Mouse (Mus musculus) heart, embryonic 11.5 days (tissue): ENCODE measurements around the gene Nav2. TPM values are rescaled to one million over a fixed set of nuclear protein-coding genes. Genes with fewer than 3 reads are reported as not detected.

ENCODE experiments used
- ATAC-seq: fragments of 200-750 bp; cut with Nextera tagmentation; replicated peaks from 2 replicates; pipeline ENCODE4 v1.8.0; 2017; ENCODE audit warnings: moderate library complexity; ENCODE audit not compliant: insufficient number of reproducible peaks, low FRiP score, low TSS enrichment
- H3K27ac ChIP-seq: fragments of 300-500 bp; sonication (generic); 2 replicates; pipeline ENCODE4 v1.5.1; 2014; ENCODE audit warnings: mild to moderate bottlenecking, low read depth, low read length
- H3K27me3 ChIP-seq: fragments of 300-500 bp; sonication (generic); 2 replicates; pipeline ENCODE4 v1.6.1; 2014; ENCODE audit warnings: mild to moderate bottlenecking, low read length, mixed read lengths; ENCODE audit not compliant: control insufficient read depth, insufficient read depth
- H3K36me3 ChIP-seq: fragments of 300-500 bp; sonication (generic); 2 replicates; pipeline ENCODE4 v1.6.1; 2014; ENCODE audit warnings: mild to moderate bottlenecking, low read length, moderate library complexity, mixed read lengths; ENCODE audit not compliant: control insufficient read depth, insufficient read depth
- H3K4me1 ChIP-seq: fragments of 300-500 bp; sonication (generic); 2 replicates; pipeline ENCODE4 v1.6.1; 2014; ENCODE audit warnings: low read length; ENCODE audit not compliant: control insufficient read depth, insufficient read depth
- H3K4me2 ChIP-seq: fragments of 300-500 bp; sonication (generic); 2 replicates; pipeline ENCODE4 v1.6.1; 2014; ENCODE audit warnings: mild to moderate bottlenecking, moderate library complexity
- H3K4me3 ChIP-seq: fragments of 300-500 bp; sonication (generic); 2 replicates; pipeline ENCODE4 v1.5.1; 2014; ENCODE audit warnings: low read depth, low read length
- H3K9ac ChIP-seq: fragments of 300-500 bp; sonication (generic); 2 replicates; pipeline ENCODE4 v1.6.1; 2014; ENCODE audit warnings: mild to moderate bottlenecking, low read depth, low read length, moderate library complexity
- H3K9me3 ChIP-seq: fragments of 300-500 bp; sonication (generic); replicated peaks from 2 replicates; pipeline ENCODE4 v1.6.1; 2016; ENCODE audit warnings: low read length; ENCODE audit not compliant: control insufficient read depth
- WGBS: fragments of 180-500 bp; shearing (Covaris S2); extraction: QIAGEN DNeasy Blood & Tissue Kit; methylation state at CpG from one replicate; pipeline ENCODE4 v1.1.7; 2014; ENCODE audit not compliant: insufficient replicate concordance; 5-methylcytosine and 5-hydroxymethylcytosine counted together
- polyA plus RNA-seq: library from polyadenylated mRNA; unstranded; fragments of >200 nt; fragmentation: Nextera tagmentation; extraction: Ambion mirVana; gene quantifications from 2 replicates; pipeline ENCODE4 v1.2.1, GENCODE M21; 2014

Nav2 gene
- polyA plus RNA-seq, 1 experiment from 2014 or later: 32.2 TPM

DNA sequence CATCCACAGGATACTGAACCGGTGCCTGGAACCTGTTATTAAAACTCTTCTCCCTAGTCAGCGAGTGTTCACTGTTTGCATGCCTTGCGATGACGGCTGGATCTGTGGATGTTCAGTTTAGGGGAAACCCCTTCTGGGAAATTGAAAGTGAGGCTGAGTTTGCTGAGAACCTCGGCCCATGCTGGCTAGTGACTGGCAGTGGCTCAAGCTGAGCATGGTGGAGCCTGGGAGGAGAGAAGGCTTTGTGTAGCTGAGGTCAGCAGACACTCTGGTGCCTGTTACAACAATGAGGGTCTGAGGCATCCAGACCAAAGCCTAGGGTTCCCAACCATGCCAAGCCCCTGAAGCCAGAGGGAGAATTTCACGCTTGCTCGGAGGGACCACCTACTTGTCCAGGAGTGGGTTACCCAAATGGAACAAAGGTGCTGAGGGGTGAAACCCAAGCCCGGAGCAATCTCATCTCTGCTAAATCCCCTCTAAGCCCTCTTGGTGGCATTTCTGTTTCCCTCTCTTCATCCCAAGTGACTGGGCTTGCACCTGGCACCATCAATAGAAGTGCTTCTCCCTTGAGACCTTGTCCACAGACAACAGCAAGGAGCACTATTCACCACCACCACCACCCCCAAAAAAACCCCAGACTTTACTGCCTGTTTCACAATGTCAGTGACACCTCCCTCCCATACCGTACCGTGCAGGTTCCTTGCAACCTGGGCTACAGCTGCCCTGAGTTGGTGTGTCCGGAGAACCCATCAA lies 617.0 kb downstream of the Nav2 start:
- WGBS: 58% methylated on average over 11 of the region's 11 CpGs
- Histone ChIP-seq H3K27ac (0 out of 2 replicates have a peak overlapping the region, but pooled peaks have one; percentile 3), H3K4me3 (0 out of 2 replicates have a peak overlapping the region, but pooled peaks have one; percentile 16), H3K27me3 (no peaks in the 10 kb centered on the region), H3K4me1 (peaks cover 45% of the 10 kb centered on the region), H3K36me3 (no peaks in the 10 kb centered on the region), H3K9ac (peak overlapping the region; percentile 48; the same call in 1 of the 2 replicates), H3K4me2 (peak overlapping the region; percentile 63), H3K9me3 (no peaks in the 10 kb centered on the region)
- no peak for ATAC-seq

- Histone ChIP-seq H3K4me1 (peaks cover 40% of the 10 kb centered on the region), H3K27ac (no peak overlapping the region), H3K4me2 (peak overlapping the region; percentile 63), H3K36me3 (no peaks in the 10 kb centered on the region), H3K9me3 (no peaks in the 10 kb centered on the region), H3K4me3 (no peak overlapping the region), H3K27me3 (no peaks in the 10 kb centered on the region), H3K9ac (no peak overlapping the region)
- WGBS: 78% methylated on average over 4 of the region's 4 CpGs
- ATAC-seq: no peak
These were observed 617.6 kb downstream of the Nav2 start for GRCm38 (mm10) chr7:49526101-49526499.

GRCm38 (mm10) chr7:49527495-49527894 lies 619.0 kb downstream of the Nav2 start:
- H3K9me3 ChIP-seq: no peaks in the 10 kb centered on the region
- 20% methylated on average over 4 of the region's 4 CpGs for WGBS
- peak overlapping the region; percentile 41; the same call in 1 of the 2 replicates for H3K27ac ChIP-seq
- peak overlapping the region; percentile 39 for H3K4me2 ChIP-seq
- H3K9ac ChIP-seq: peak overlapping the region; percentile 49; the same call in 1 of the 2 replicates
- no peaks in the 10 kb centered on the region for H3K36me3 ChIP-seq
- H3K4me1 ChIP-seq: peaks cover 32% of the 10 kb centered on the region
- no peak for ATAC-seq
- H3K27me3 ChIP-seq: no peaks in the 10 kb centered on the region
- no peak overlapping the region for H3K4me3 ChIP-seq

DNA sequence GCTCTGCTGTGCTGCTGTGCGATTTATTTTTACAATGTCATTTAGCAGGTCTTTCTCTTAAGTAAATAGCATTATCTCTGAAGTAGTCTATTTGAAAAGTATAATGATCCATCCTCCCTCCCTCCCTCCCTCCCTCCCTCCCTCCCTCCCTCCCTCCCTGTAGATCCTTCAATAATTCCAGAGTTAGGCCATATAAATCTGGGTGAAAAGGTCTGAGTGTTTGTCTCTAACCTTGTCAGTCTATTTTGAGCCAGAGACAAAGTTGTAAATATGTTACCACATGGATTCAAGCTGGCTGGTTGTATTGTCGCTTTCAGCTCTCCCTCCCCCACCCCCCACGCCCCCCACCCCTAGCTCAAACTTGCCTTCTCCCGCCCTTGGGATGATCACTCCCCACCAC lies 619.4 kb downstream of the Nav2 start:
- ATAC-seq: no peak
- H3K4me2 ChIP-seq: peak overlapping the region; percentile 39
- H3K9me3 ChIP-seq: no peaks in the 10 kb centered on the region
- no peaks in the 10 kb centered on the region for H3K36me3 ChIP-seq
- H3K4me3 ChIP-seq: no peak overlapping the region
- peak overlapping the region; percentile 41; the same call in 1 of the 2 replicates for H3K27ac ChIP-seq
- WGBS: 23% methylated on average over 4 of the region's 4 CpGs
- no peak overlapping the region; the same call in 1 of the 2 replicates for H3K9ac ChIP-seq
- H3K27me3 ChIP-seq: no peaks in the 10 kb centered on the region
- peaks cover 32% of the 10 kb centered on the region for H3K4me1 ChIP-seq

DNA sequence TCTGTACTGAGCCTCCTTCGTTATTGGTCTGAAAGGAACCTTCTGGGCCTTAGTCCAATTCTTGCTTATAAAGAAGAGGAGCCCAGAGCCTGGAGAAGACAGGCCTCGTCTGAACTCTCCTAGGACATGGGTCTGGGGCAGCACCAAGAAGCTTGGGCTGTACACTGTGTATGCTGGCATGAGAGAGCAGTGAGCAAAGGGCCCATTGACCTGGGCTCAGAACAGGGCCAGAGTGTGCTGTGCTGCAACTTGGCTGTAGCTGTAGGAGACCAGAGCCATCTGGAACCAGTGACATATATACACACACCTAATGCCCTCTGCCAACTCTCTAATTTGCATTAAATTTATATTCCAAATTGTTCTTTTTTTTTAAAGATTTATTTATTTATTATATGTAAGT lies 621.0 kb downstream of the Nav2 start:
- Histone ChIP-seq H3K27ac (no peak overlapping the region), H3K9ac (no peak overlapping the region), H3K4me2 (no peak overlapping the region), H3K4me1 (peaks cover 39% of the 10 kb centered on the region), H3K36me3 (no peaks in the 10 kb centered on the region), H3K4me3 (no peak overlapping the region), H3K27me3 (no peaks in the 10 kb centered on the region), H3K9me3 (no peaks in the 10 kb centered on the region)
- WGBS: 70% methylated on average over 2 of the region's 2 CpGs
- ATAC-seq: no peak

- H3K27me3 ChIP-seq: no peaks in the 10 kb centered on the region
- H3K4me3 ChIP-seq: no peak overlapping the region
- H3K4me2 ChIP-seq: no peak overlapping the region
- ATAC-seq: no peak
- H3K4me1 ChIP-seq: peaks cover 37% of the 10 kb centered on the region
- H3K9me3 ChIP-seq: no peaks in the 10 kb centered on the region
- peak overlapping the region; percentile 78 for H3K27ac ChIP-seq
- WGBS: 74% methylated on average over 8 of the region's 8 CpGs
- H3K9ac ChIP-seq: no peak overlapping the region
- no peaks in the 10 kb centered on the region for H3K36me3 ChIP-seq
These were observed 625.1 kb downstream of the Nav2 start for GRCm38 (mm10) chr7:49533571-49533970.

GRCm38 (mm10) chr7:49534208-49534607 lies 625.7 kb downstream of the Nav2 start:
- no peak overlapping the region for H3K9ac ChIP-seq
- no peak overlapping the region for H3K4me2 ChIP-seq
- H3K4me3 ChIP-seq: no peak overlapping the region
- no peaks in the 10 kb centered on the region for H3K36me3 ChIP-seq
- ATAC-seq: no peak
- H3K4me1 ChIP-seq: peaks cover 37% of the 10 kb centered on the region
- peak overlapping the region; percentile 78 for H3K27ac ChIP-seq
- H3K27me3 ChIP-seq: no peaks in the 10 kb centered on the region
- no peaks in the 10 kb centered on the region for H3K9me3 ChIP-seq
- whole genome bisulfite sequencing: 43% methylated on average over 6 of the region's 6 CpGs

- WGBS: 68% methylated on average over 5 of the region's 5 CpGs
- no peak for ATAC-seq
- Histone ChIP-seq H3K27me3 (no peaks in the 10 kb centered on the region), H3K9ac (no peak overlapping the region), H3K4me2 (no peak overlapping the region), H3K9me3 (no peaks in the 10 kb centered on the region), H3K4me3 (no peak overlapping the region), H3K27ac (no peak overlapping the region), H3K4me1 (peaks cover 59% of the 10 kb centered on the region), H3K36me3 (no peaks in the 10 kb centered on the region)
These were observed 629.8 kb downstream of the Nav2 start for GRCm38 (mm10) chr7:49538360-49538759.

DNA sequence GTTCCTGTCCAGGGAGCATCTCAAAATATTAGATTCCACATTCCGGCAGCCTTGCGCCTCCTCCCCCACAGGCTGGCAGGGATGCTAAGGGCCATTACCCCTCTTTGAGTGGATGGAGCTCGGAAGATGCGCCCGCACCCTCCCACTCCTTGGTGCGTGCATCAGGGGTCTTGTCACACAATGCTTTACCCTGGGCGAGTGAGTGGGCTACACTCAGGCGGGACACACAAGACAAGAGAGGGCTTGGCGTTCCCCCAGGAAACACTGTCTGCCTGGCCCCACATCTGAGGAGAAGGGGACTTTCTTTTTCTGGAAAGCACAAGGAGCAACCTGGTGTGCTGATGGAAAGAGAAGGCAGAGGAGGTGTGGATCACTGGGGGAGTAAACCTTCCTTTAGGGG lies 631.7 kb downstream of the Nav2 start:
- Histone ChIP-seq H3K9ac (no peak overlapping the region), H3K4me1 (peaks cover 57% of the 10 kb centered on the region)
- WGBS: 78% methylated on average over 9 of the region's 9 CpGs

More for the DNA sequence above, 631.7 kb downstream of the Nav2 start:
- no peaks in the 10 kb centered on the region for H3K36me3 ChIP-seq
- no peak overlapping the region for H3K4me3 ChIP-seq
- H3K9me3 ChIP-seq: no peaks in the 10 kb centered on the region
- H3K4me2 ChIP-seq: no peak overlapping the region
- ATAC-seq: no peak
- H3K27ac ChIP-seq: 0 out of 2 replicates have a peak overlapping the region, but pooled peaks have one; percentile 29
- no peaks in the 10 kb centered on the region for H3K27me3 ChIP-seq
